Mouse (Mus musculus) heart, embryonic 16.5 days (tissue): ENCODE results near the gene Fam228b. TPM values are rescaled to one million over a fixed set of nuclear protein-coding genes. Genes with fewer than 3 reads are reported as not detected.
"Not testable (repeated sequence)": the region's sequence is repeated elsewhere in the genome, so short reads cannot be mapped to it uniquely, and the experiment has no call there.

Experiments used
- ATAC-seq: fragments of 200-750 bp; cut with Nextera tagmentation; replicated peaks from 2 replicates; pipeline ENCODE4 v1.8.0; 2017; ENCODE audit warnings: moderate number of reproducible peaks; ENCODE audit not compliant: insufficient read depth, low FRiP score; ENCODE audit errors: extremely low read depth
- H3K27ac ChIP-seq: fragments of 300-500 bp; sonication (generic); 2 replicates; pipeline ENCODE4 v1.5.1; 2014; ENCODE audit warnings: mild to moderate bottlenecking, low read length, control low read depth, moderate library complexity
- H3K27me3 ChIP-seq: fragments of 300-500 bp; sonication (generic); 2 replicates; pipeline ENCODE4 v1.6.1; 2014; ENCODE audit warnings: low read length, mixed read lengths; ENCODE audit not compliant: control insufficient read depth, insufficient read depth
- H3K36me3 ChIP-seq: fragments of 300-500 bp; sonication (generic); 2 replicates; pipeline ENCODE4 v1.6.1; 2014; ENCODE audit not compliant: control insufficient read depth, insufficient read depth
- H3K4me1 ChIP-seq: fragments of 300-500 bp; sonication (generic); 2 replicates; pipeline ENCODE4 v1.6.1; 2014; ENCODE audit warnings: low read length, mixed read lengths; ENCODE audit not compliant: control insufficient read depth, insufficient read depth
- H3K4me2 ChIP-seq: fragments of 300-500 bp; sonication (generic); 2 replicates; pipeline ENCODE4 v1.6.1; 2014; ENCODE audit warnings: low read depth, mild to moderate bottlenecking, control low read depth, low read length
- H3K4me3 ChIP-seq: fragments of 300-500 bp; sonication (generic); 2 replicates; pipeline ENCODE4 v1.5.1; 2014; ENCODE audit warnings: mild to moderate bottlenecking, control low read depth, low read length
- H3K9ac ChIP-seq: fragments of 300-500 bp; sonication (generic); 2 replicates; pipeline ENCODE4 v1.6.1; 2014; ENCODE audit warnings: low read length, control low read depth
- H3K9me3 ChIP-seq: fragments of 300-500 bp; sonication (generic); replicated peaks from 2 replicates; pipeline ENCODE4 v1.6.1; 2016; ENCODE audit warnings: low read length; ENCODE audit not compliant: control insufficient read depth
- WGBS: fragments of 180-500 bp; shearing (Covaris S2); extraction: QIAGEN DNeasy Blood & Tissue Kit; methylation state at CpG from one replicate; pipeline ENCODE4 v1.1.7; 2014; 5-methylcytosine and 5-hydroxymethylcytosine counted together
- polyA plus RNA-seq: library from polyadenylated mRNA; unstranded; fragments of >200 nt; fragmentation: Nextera tagmentation; extraction: Ambion mirVana; gene quantifications from 2 replicates; pipeline ENCODE4 v1.2.1, GENCODE M21; 2015

The Fam228b gene
- polyA plus RNA-seq, 1 experiment from 2014 or later: 3.0 TPM

DNA sequence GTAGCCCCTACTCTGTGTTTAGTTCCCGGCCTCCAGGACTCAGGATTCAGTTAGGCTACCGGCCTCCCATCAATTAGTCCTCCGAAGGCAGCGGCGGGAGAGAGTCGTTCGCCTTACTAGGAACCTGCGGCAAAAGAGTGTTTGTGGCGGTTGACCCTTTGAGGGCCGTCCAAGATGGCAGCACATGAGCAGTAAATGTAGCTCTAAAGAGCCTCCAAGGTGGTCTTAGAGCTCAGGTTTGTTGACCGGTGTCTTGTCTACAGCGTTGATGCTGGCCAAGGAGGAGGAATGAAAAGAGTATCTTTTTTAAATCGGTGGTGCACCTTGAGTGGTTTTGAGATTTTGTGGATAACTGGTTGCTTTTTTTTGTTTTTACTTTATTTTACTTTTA, 261 bp upstream of the Fam228b start:
- peak overlapping the region; percentile 94 for H3K9ac ChIP-seq
- H3K36me3 ChIP-seq: no peaks in the 10 kb centered on the region
- no peaks in the 10 kb centered on the region for H3K9me3 ChIP-seq
- peaks cover 5% of the 10 kb centered on the region for H3K4me1 ChIP-seq
- peak overlapping the region; percentile 95 for H3K4me2 ChIP-seq
- peak; percentile 7; the same call in 1 of the 2 replicates for ATAC-seq
- H3K4me3 ChIP-seq: peak overlapping the region; percentile 82
- WGBS: 18% methylated on average over 13 of the region's 13 CpGs
- H3K27me3 ChIP-seq: no peaks in the 10 kb centered on the region
- peak overlapping the region; percentile 91 for H3K27ac ChIP-seq

DNA sequence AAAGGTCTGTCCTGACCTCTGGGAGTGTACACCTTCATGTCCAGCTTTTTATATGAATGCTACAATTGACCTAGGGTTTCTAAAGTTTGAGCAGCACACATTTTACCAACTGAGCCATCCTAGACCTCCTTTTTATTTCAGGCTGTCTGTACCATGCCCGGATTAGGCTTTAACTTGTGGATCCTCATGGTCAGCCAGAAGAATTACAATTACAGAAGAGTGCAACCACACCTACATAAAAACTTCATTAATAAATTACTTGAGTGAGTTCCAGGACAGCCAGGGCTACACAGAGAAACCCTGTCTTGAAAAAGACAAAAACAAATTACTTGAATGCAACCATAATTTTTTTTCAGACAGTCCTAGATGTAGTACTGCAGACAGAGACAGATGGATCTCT, 12.0 kb downstream of the Fam228b start:
- Histone ChIP-seq H3K36me3 (no peaks in the 10 kb centered on the region), H3K4me2 (no peak overlapping the region), H3K4me1 (no peaks in the 10 kb centered on the region), H3K4me3 (no peak overlapping the region), H3K9ac (no peak overlapping the region), H3K27me3 (no peaks in the 10 kb centered on the region), H3K9me3 (no peaks in the 10 kb centered on the region), H3K27ac (no peak overlapping the region)
- WGBS: 66% methylated on average over 1 of the region's 1 CpGs
- no peak for ATAC-seq

DNA sequence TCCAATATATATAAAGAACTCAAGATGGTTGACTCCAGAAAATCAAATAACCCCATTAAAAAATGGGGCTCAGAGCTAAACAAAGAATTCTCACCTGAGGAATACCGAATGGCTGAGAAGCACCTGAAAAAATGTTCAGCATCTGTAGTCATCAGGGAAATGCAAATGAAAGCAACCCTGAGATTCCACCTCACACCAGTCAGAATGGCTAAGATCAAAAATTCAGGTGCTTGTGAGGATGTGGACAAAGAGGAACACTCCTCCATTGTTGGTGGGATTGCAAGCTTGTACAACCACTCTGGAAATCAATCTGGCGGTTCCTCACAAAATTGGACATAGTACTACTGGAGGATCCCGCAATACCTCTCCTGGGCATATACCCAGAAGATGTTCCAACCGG, 14.6 kb downstream of the Fam228b start:
- not testable (repeated sequence) for H3K4me3 ChIP-seq, H3K27me3 ChIP-seq, H3K9me3 ChIP-seq, H3K4me2 ChIP-seq, H3K27ac ChIP-seq, H3K4me1 ChIP-seq, H3K36me3 ChIP-seq, H3K9ac ChIP-seq, ATAC-seq
- 81% methylated on average over 4 of the region's 4 CpGs for WGBS

DNA sequence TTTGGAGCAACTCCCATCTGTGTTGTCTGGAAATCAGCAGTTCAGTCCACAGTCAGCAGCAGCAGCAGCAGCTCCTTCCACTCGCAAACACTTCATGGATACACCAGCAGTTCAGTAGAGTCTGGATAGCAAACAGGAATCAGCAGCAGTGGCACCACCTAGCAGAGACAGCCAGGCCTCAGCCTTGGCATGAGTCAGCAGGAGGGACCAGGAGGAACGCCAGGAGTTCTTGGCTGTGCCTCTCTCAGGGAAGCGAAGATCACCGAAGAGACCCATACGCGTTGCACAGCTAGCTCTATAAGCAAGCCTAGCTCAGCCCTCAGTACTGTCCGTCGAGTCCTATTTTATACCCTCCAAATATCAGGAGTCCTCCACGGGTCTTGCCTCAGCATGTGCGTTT, 24.6 kb downstream of the Fam228b start:
- Histone ChIP-seq H3K36me3 (no peaks in the 10 kb centered on the region), H3K4me3 (no peak overlapping the region), H3K4me1 (no peaks in the 10 kb centered on the region), H3K9ac (no peak overlapping the region), H3K4me2 (no peak overlapping the region), H3K9me3 (no peaks in the 10 kb centered on the region), H3K27ac (no peak overlapping the region), H3K27me3 (no peaks in the 10 kb centered on the region)
- no peak for ATAC-seq
- WGBS: 82% methylated on average over 10 of the region's 10 CpGs

DNA sequence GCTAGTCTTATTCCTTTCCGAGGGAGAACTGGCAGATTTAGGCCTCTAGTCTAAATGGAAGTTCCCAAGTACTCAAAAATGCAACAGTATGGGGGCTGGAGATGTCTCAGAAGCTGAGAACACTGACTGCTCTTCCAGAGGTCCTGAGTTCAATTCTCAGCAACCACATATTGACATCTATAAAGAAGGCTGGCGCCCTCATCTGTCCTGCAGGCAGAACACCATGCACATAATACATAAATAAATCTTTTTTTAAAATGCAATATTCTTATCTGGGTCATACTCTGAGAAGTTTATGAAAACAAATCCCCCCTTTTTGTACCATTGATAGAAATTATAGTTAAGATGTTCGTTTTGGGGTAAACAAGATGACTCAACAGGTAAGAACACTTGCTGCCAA, 26.9 kb downstream of the Fam228b start:
- no peak for ATAC-seq
- no peaks in the 10 kb centered on the region for H3K36me3 ChIP-seq
- 86% methylated on average over 3 of the region's 3 CpGs for WGBS

DNA sequence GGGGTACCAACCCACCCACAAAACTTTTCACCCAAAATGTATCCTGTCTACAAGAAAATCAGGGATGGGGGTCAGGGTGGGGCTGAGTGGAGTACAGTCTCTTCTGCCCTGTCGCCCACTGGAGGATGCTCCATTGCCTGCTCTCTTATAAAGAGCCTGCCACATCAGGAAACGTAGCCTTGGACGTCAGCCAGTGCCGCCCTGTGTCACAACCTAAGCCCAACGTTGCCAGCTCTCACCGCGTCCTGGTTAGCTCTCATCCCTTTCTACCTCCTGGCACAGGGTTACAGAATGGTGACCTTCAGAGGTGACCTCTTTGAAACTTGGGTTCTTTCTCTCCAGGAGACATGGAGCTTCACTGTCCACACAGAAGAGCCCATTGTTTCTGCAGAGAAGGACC, 28.2 kb downstream of the Fam228b start:
- H3K27me3 ChIP-seq: no peaks in the 10 kb centered on the region
- WGBS: 61% methylated on average over 7 of the region's 7 CpGs
- H3K9ac ChIP-seq: no peak overlapping the region
- H3K36me3 ChIP-seq: no peaks in the 10 kb centered on the region
- H3K9me3 ChIP-seq: no peaks in the 10 kb centered on the region
- ATAC-seq: no peak
- H3K4me3 ChIP-seq: no peak overlapping the region
- H3K4me2 ChIP-seq: no peak overlapping the region
- H3K27ac ChIP-seq: no peak overlapping the region
- no peaks in the 10 kb centered on the region for H3K4me1 ChIP-seq

More for the DNA sequence above, 26.9 kb downstream of the Fam228b start:
- no peak overlapping the region for H3K27ac ChIP-seq
- no peak overlapping the region for H3K9ac ChIP-seq
- H3K4me1 ChIP-seq: no peaks in the 10 kb centered on the region
- no peaks in the 10 kb centered on the region for H3K27me3 ChIP-seq
- H3K9me3 ChIP-seq: no peaks in the 10 kb centered on the region
- H3K4me2 ChIP-seq: no peak overlapping the region
- no peak overlapping the region for H3K4me3 ChIP-seq

DNA sequence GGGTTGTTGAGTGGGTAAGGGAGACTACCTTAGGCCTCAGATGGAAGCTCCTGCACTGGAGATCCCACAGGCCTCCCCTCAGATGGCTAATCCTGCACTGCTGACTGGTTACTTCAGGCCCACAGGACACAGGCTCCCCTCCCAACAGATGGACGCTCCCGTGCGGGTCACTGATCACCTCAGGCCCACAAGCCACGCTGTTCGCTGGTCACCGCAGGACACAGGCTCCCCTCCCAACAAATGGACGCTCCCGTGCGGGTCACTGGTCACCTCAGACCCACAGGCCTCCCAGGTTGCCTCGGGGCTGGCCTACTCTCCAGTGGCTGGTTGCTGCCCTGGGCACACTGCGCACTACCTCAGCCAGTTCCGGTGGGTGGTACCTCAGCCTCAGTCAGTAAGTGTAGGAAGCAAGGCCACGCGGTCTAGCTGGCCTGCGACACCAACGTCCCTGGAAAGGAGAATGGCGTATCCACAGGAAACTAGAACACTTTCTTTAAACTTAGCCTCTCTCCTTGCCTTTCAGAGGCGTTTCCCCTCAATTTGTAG, 31.0 kb downstream of the Fam228b start, which contains the start of gene Fam228a:
Fam228a (minus strand) TSS at position 400 of the 546 bp plus-strand sequence.
- Histone ChIP-seq H3K27me3 (no peaks in the 10 kb centered on the region), H3K4me1 (no peaks in the 10 kb centered on the region), H3K9me3 (no peaks in the 10 kb centered on the region), H3K27ac (no peak within 1 kb of the TSS), H3K36me3 (no peaks in the 10 kb centered on the region), H3K4me3 (no peak within 1 kb of the TSS), H3K9ac (no peak within 1 kb of the TSS), H3K4me2 (no peak within 1 kb of the TSS)
- no peak for ATAC-seq
- WGBS: 90% methylated on average over 18 of the region's 18 CpGs

DNA sequence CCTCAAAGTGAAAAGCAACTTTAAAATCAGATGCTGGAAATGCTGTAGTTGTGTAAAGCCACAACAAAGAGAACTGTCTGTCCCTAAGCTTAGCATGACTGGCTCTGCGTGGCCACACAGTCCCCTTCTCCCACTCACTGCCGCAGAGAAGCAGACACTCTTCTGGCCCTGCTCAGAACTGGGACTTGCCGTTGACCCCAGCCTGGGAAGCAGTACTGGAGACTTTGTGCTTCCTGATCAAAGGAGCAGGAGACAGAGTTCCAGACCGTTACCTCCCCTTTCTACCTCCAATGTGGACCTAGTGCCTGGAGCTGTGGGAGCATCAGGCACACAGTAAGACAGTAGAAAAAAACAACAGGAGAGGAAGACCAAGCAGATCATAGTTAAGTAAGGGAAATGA, 36.7 kb downstream of the Fam228b start:
- Histone ChIP-seq H3K9me3 (no peaks in the 10 kb centered on the region), H3K4me1 (no peaks in the 10 kb centered on the region), H3K27ac (no peak overlapping the region), H3K36me3 (no peaks in the 10 kb centered on the region), H3K27me3 (no peaks in the 10 kb centered on the region), H3K4me3 (no peak overlapping the region), H3K9ac (no peak overlapping the region), H3K4me2 (no peak overlapping the region)
- WGBS: 55% methylated on average over 4 of the region's 4 CpGs
- ATAC-seq: no peak

DNA sequence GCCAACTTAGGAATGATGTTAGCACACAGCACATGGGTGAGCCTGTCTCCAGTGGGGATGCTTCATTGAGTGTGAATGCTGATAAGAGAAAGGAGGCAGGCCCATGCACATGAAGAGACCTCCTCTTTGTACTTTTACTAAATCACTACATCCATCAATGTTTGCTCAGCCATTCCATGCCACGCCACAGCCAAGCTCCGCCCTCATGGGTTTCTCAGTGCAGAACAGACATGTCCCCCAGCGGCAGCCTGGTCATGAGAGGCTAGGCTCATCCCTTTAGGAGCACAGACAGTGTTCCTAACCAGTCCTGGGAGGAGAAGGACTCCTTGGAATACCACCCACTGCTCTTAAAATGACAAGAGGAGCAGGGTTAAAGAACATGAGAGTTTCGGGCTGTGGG, 37.4 kb downstream of the Fam228b start:
- Histone ChIP-seq H3K4me1 (no peaks in the 10 kb centered on the region), H3K4me2 (no peak overlapping the region), H3K9ac (no peak overlapping the region), H3K9me3 (no peaks in the 10 kb centered on the region), H3K27me3 (no peaks in the 10 kb centered on the region), H3K4me3 (no peak overlapping the region), H3K36me3 (no peaks in the 10 kb centered on the region), H3K27ac (no peak overlapping the region)
- no peak for ATAC-seq
- 67% methylated on average over 4 of the region's 4 CpGs for WGBS
